Mouse (Mus musculus) bone marrow, adult 2 months (tissue): ENCODE measurements around the gene Mtfp1.

Experiments used
- CTCF ChIP-seq: fragments of 200-500 bp; IDR thresholded peaks from 2 replicates; pipeline ENCODE4 v1.5.1; 2011; ENCODE audit warnings: low read length, control low read depth; ENCODE audit not compliant: control insufficient read depth, insufficient read depth
- POLR2A ChIP-seq: fragments of 200-500 bp; IDR thresholded peaks from 2 replicates; pipeline ENCODE4 v1.6.1; 2011; ENCODE audit warnings: low read depth, mild to moderate bottlenecking, control low read depth, low read length, borderline replicate concordance; ENCODE audit not compliant: control insufficient read depth

GRCm38 (mm10) chr11:4141505-4141904, 46.3 kb upstream of the Mtfp1 start:
- no peak for TF ChIP-seq CTCF
- TF ChIP-seq POLR2A = no peak
